In the genomic region with DNA sequence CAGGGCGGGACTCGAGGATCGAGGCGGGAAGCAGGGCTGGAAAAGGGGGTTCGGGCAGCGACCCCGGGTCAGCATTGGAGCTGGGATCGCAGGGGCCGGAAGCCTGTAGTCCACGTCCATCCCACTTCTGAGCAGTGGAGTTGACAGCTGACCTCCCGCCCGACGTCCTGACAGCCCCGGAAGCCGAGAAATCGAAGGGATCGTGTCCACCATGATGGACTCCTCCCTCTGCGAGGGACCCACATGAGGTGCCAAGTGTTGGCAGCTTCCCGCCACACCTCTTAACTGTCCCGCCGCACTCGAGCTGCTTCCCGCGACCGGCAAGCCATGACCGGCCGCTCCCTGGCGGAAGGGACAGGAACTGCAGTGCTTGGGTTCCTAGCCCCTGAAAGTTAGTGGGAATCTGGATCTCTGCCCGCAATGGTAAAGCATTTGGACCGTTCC, we compare ENCODE assay signal across 7 mouse cellular contexts. TPM values are rescaled to one million over a fixed set of nuclear protein-coding genes. Genes with fewer than 3 reads are reported as not detected.
A peak's percentile ranks its signal among the peaks of the same experiment; 100 is the strongest.
DNase-seq lines count a peak whose midpoint lies in the region; ATAC-seq and TF ChIP-seq lines count a peak whose summit lies in the region.

No protein-coding gene starts in this region.

- H3K79me2 ChIP-seq in MEL (ENCODE audit: control insufficient read depth, insufficient read depth, low read length, poor library complexity), result peaks cover 13% of the 10 kb centered on the region

- peak overlapping the region; percentile 48 to 55 for H3K4me3 ChIP-seq in MEL (ENCODE audit: control insufficient read depth in 1 of 2, insufficient read depth in 1 of 2, low read depth in 2 of 2, low read length in 2 of 2)

- TF ChIP-seq RAD21 in MEL (IDR thresholded peaks at IDR 0.05; ENCODE audit: low read depth, low read length), result no peak; the same call in 1 of the 2 replicates

- TF ChIP-seq CTCF in MEL (IDR thresholded peaks at IDR 0.05 in 2 of 3, conservative IDR thresholded peaks at IDR 0.05 in 1 of 3; ENCODE audit: control insufficient read depth in 1 of 3, insufficient read depth in 1 of 3, low read depth in 2 of 3, low read length in 3 of 3, poor library complexity in 1 of 3, severe bottlenecking in 1 of 3), result peak; percentile 66 to 86 (median 71)

- peak overlapping the region; percentile 69 for H3K27ac ChIP-seq in MEL (ENCODE audit: control insufficient read depth, low read depth, low read length)

- no peaks in the 10 kb centered on the region for H3K27me3 ChIP-seq in MEL (ENCODE audit: control insufficient read depth in 1 of 2, insufficient read depth in 2 of 2, low read length in 2 of 2)

- H3K9me3 ChIP-seq in MEL (replicated peaks; ENCODE audit: insufficient read depth, low read length), result no peaks in the 10 kb centered on the region

- peaks cover 6 to 13% of the 10 kb centered on the region in 2 experiments for H3K4me1 ChIP-seq in MEL (ENCODE audit: control insufficient read depth in 1 of 2, insufficient read depth in 2 of 2, low read length in 2 of 2)

- peak; percentile 94 for DNase-seq in MEL (ENCODE audit: low read depth, low spot score)
- DNase-seq in embryo, embryonic 10.5 days (ENCODE audit: low spot score), result peak; percentile 92
- peak; percentile 93 for DNase-seq in kidney, postnatal 10 days
- DNase-seq in lung, postnatal 14 days, result peak; percentile 89
- DNase-seq in right cerebral cortex, postnatal 36 days (ENCODE audit: low spot score in 2 of 2), result peak; percentile 59 to 60

- ATAC-seq in CD4-positive, CD25-positive, alpha-beta regulatory T cell, adult 4 months, result peak; percentile 57
- ATAC-seq in granulocyte monocyte progenitor cell, adult 5-6 weeks (replicated peaks; ENCODE audit: poor library complexity, severe bottlenecking), result peak; percentile 80

- TF ChIP-seq EP300 in MEL (IDR thresholded peaks at IDR 0.05; ENCODE audit: low read depth in 1 of 2, low read length in 2 of 2), result 0 out of 4 replicates have a peak, but pooled peaks of 1 of the 2 experiments have one; percentile 11

- peak overlapping the region; percentile 73 for H3K9ac ChIP-seq in MEL (ENCODE audit: control insufficient read depth, low read depth, low read length, poor library complexity, severe bottlenecking)

- peak in 1 of 2 experiments; percentile 52; a peak in 1 of 4 replicates for TF ChIP-seq POLR2A in MEL (IDR thresholded peaks at IDR 0.05; ENCODE audit: control insufficient read depth in 1 of 2, insufficient read depth in 1 of 2, low read depth in 1 of 2, low read length in 2 of 2, poor library complexity in 1 of 2)

- H3K36me3 ChIP-seq in MEL (ENCODE audit: control insufficient read depth in 1 of 2, insufficient read depth in 2 of 2, low read length in 2 of 2), result peaks cover 0 to 25% of the 10 kb centered on the region in 2 experiments; a peak in 3 of 4 replicates

TF ChIP-seq in MEL, 35 proteins besides CTCF, POLR2A, EP300 and RAD21:
- TF ChIP-seq MXI1 (IDR thresholded peaks at IDR 0.05; ENCODE audit: low read depth, low read length) (peak; percentile 49), KAT2A (conservative IDR thresholded peaks at IDR 0.05; ENCODE audit: low read depth, low read length) (no peak), MYC (IDR thresholded peaks at IDR 0.05; ENCODE audit: low read depth, low read length) (peak; percentile 73; the same call in 1 of the 2 replicates), USF1 (IDR thresholded peaks at IDR 0.05; ENCODE audit: low read depth, low read length) (no peak), E2F4 (IDR thresholded peaks at IDR 0.05; ENCODE audit: borderline replicate concordance, low read depth, low read length) (peak; percentile 94), SMC3 (IDR thresholded peaks at IDR 0.05; ENCODE audit: low read depth, low read length) (peak; percentile 40), TBP (IDR thresholded peaks at IDR 0.05; ENCODE audit: low read depth, low read length) (peak; percentile 51; the same call in 1 of the 2 replicates), MAX (IDR thresholded peaks at IDR 0.05; ENCODE audit: low read length) (peak; percentile 74), ZMIZ1 (IDR thresholded peaks at IDR 0.05; ENCODE audit: low read depth, low read length) (peak; percentile 72; the same call in 1 of the 2 replicates)

RNA-seq across cellular contexts. Expression of gene Pop7, which starts 0.4 kb away (rescaled TPM):
- polyA plus RNA-seq in CD4-positive, CD25-positive, alpha-beta regulatory T cell, adult 4 months (2017; shearing (Covaris generic)), result 10 to 100 TPM; 44.2 to 57.4 TPM
- 73.8 and 79.8 TPM in 2 replicates for total RNA-seq in MEL (2012; rRNA removed)
- polyA plus RNA-seq in MEL (2012; ENCODE audit: insufficient read depth in 1 of 2, insufficient read length in 2 of 2, low read depth in 1 of 2, low replicate concordance in 2 of 2, missing spikeins in 1 of 2), result 10 to 100 TPM in 1 of 2 experiments, not detected in 1; 61.1 TPM
- total RNA-seq in granulocyte monocyte progenitor cell, adult 5-6 weeks (2014; fragmentation: Nextera tagmentation), result 31.2 and 36.5 TPM in 2 replicates
- total RNA-seq in granulocyte monocyte progenitor cell, adult 5-6 weeks (2017), result 18.3 and 28.9 TPM in 2 replicates

RNA-seq across cellular contexts. Expression of gene Gigyf1, which starts 15.7 kb away (rescaled TPM):
- polyA plus RNA-seq in CD4-positive, CD25-positive, alpha-beta regulatory T cell, adult 4 months (2017; shearing (Covaris generic)), result 10 to 100 TPM; 35.6 to 36.1 TPM
- 5.1 and 6.8 TPM in 2 replicates for total RNA-seq in MEL (2012; rRNA removed)
- polyA plus RNA-seq in MEL (2012; ENCODE audit: insufficient read depth in 1 of 2, insufficient read length in 2 of 2, low read depth in 1 of 2, low replicate concordance in 2 of 2, missing spikeins in 1 of 2), result 10 to 100 TPM in 1 of 2 experiments, not detected in 1; 24.6 TPM
- 21.0 and 21.7 TPM in 2 replicates for total RNA-seq in granulocyte monocyte progenitor cell, adult 5-6 weeks (2014; fragmentation: Nextera tagmentation)
- 5.2 and 7.7 TPM in 2 replicates for total RNA-seq in granulocyte monocyte progenitor cell, adult 5-6 weeks (2017)

RNA-seq across cellular contexts. Expression of gene Zan, which starts 25.8 kb away (rescaled TPM):
- polyA plus RNA-seq in CD4-positive, CD25-positive, alpha-beta regulatory T cell, adult 4 months (2017; shearing (Covaris generic)), result under 1 TPM; 0.27 to 0.39 TPM
- total RNA-seq in MEL (2012; rRNA removed), result 0.10 TPM in 1 of 2 replicates, not detected in the other
- under 1 TPM in 1 of 2 experiments, not detected in 1; 0.15 TPM for polyA plus RNA-seq in MEL (2012; ENCODE audit: insufficient read depth in 1 of 2, insufficient read length in 2 of 2, low read depth in 1 of 2, low replicate concordance in 2 of 2, missing spikeins in 1 of 2)
- total RNA-seq in granulocyte monocyte progenitor cell, adult 5-6 weeks (2014; fragmentation: Nextera tagmentation), result 0.66 and 4.7 TPM in 2 replicates
- 0.04 and 0.05 TPM in 2 replicates for total RNA-seq in granulocyte monocyte progenitor cell, adult 5-6 weeks (2017)

RNA-seq across cellular contexts. Expression of gene Epo, which starts 30.4 kb away (rescaled TPM):
- polyA plus RNA-seq in CD4-positive, CD25-positive, alpha-beta regulatory T cell, adult 4 months (2017; shearing (Covaris generic)), result not detected
- total RNA-seq in MEL (2012; rRNA removed), result not detected in 2 replicates
- not detected for polyA plus RNA-seq in MEL (2012; ENCODE audit: insufficient read depth in 1 of 2, insufficient read length in 2 of 2, low read depth in 1 of 2, low replicate concordance in 2 of 2, missing spikeins in 1 of 2)
- total RNA-seq in granulocyte monocyte progenitor cell, adult 5-6 weeks (2014; fragmentation: Nextera tagmentation), result not detected in 2 replicates
- total RNA-seq in granulocyte monocyte progenitor cell, adult 5-6 weeks (2017), result not detected in 2 replicates

RNA-seq across cellular contexts. Expression of gene Gnb2, which starts 30.6 kb away (rescaled TPM):
- polyA plus RNA-seq in CD4-positive, CD25-positive, alpha-beta regulatory T cell, adult 4 months (2017; shearing (Covaris generic)), result 10 to 100 TPM; 36.8 to 66.7 TPM
- total RNA-seq in MEL (2012; rRNA removed), result 531 and 548 TPM in 2 replicates
- 100 to 1,000 TPM in 1 of 2 experiments, not detected in 1; 550 TPM for polyA plus RNA-seq in MEL (2012; ENCODE audit: insufficient read depth in 1 of 2, insufficient read length in 2 of 2, low read depth in 1 of 2, low replicate concordance in 2 of 2, missing spikeins in 1 of 2)
- 335 and 473 TPM in 2 replicates for total RNA-seq in granulocyte monocyte progenitor cell, adult 5-6 weeks (2014; fragmentation: Nextera tagmentation)
- total RNA-seq in granulocyte monocyte progenitor cell, adult 5-6 weeks (2017), result 226 and 299 TPM in 2 replicates

Comparison
In these comparisons a context has a peak if more than half of its experiments do, and no peak if none do; other contexts are left out.
1. Peak in every context shown above with its lines: DNase-seq, ATAC-seq, H3K4me3 ChIP-seq and H3K27ac ChIP-seq.